Mouse (Mus musculus): ENCODE measurements around the gene Grik4. TPM values are rescaled to one million over a fixed set of nuclear protein-coding genes. Genes with fewer than 3 reads are reported as not detected.

The Grik4 gene
- polyA plus RNA-seq, 2 experiments = 0.19 to 0.38 TPM

- Histone ChIP-seq H3K27me3 (ENCODE audit: control insufficient read depth, insufficient read depth, low read length) (no peaks in the 10 kb centered on the region), H3K9me3 (ENCODE audit: control insufficient read depth, low read length) (no peaks in the 10 kb centered on the region), H3K27ac (no peak overlapping the region), H3K4me3 (ENCODE audit: insufficient read depth in 1 of 2, low read depth in 2 of 2, low read length in 2 of 2) (no peak overlapping the region), H3K4me2 (ENCODE audit: low read depth) (no peak overlapping the region), H3K36me3 (replicated peaks; ENCODE audit: control insufficient read depth, insufficient read depth, low read depth) (no peaks in the 10 kb centered on the region), H3K4me1 (replicated peaks; ENCODE audit: control insufficient read depth in 2 of 2, insufficient read depth in 2 of 2, low read length in 1 of 2) (no peaks in the 10 kb centered on the region), H3K9ac (replicated peaks) (no peak overlapping the region)
- no peak for DNase-seq (ENCODE audit: low read depth in 3 of 3, low spot score in 3 of 3)
- WGBS (ENCODE audit: insufficient replicate concordance) = 60% methylated on average over 6 of the region's 6 CpGs
- ATAC-seq (ENCODE audit: insufficient read depth) = no peak
- TF ChIP-seq CTCF (IDR thresholded peaks at IDR 0.05; ENCODE audit: low read depth) (no peak), EP300 (IDR thresholded peaks at IDR 0.05; ENCODE audit: low read depth) (no peak)
Measured at GRCm38 (mm10) chr9:42926564-42926963, 17.7 kb downstream of the Grik4 start.

- ATAC-seq (ENCODE audit: insufficient read depth) = no peak
- no peaks in the 10 kb centered on the region for H3K36me3 ChIP-seq (replicated peaks; ENCODE audit: control insufficient read depth, insufficient read depth, low read depth)
- H3K9me3 ChIP-seq (ENCODE audit: control insufficient read depth, low read length) = no peaks in the 10 kb centered on the region
- no peak overlapping the region for H3K9ac ChIP-seq (replicated peaks)
- H3K27ac ChIP-seq = no peak overlapping the region
- DNase-seq (ENCODE audit: low read depth in 3 of 3, low spot score in 3 of 3) = no peak
- TF ChIP-seq CTCF (IDR thresholded peaks at IDR 0.05; ENCODE audit: low read depth) = no peak
- TF ChIP-seq EP300 (IDR thresholded peaks at IDR 0.05; ENCODE audit: low read depth) = no peak
- H3K4me1 ChIP-seq (replicated peaks; ENCODE audit: control insufficient read depth in 2 of 2, insufficient read depth in 2 of 2, low read length in 1 of 2) = no peaks in the 10 kb centered on the region
- WGBS (ENCODE audit: insufficient replicate concordance) = 69% methylated on average over 4 of the region's 4 CpGs
- no peaks in the 10 kb centered on the region for H3K27me3 ChIP-seq (ENCODE audit: control insufficient read depth, insufficient read depth, low read length)
- no peak overlapping the region for H3K4me3 ChIP-seq (ENCODE audit: insufficient read depth in 1 of 2, low read depth in 2 of 2, low read length in 2 of 2)
- H3K4me2 ChIP-seq (ENCODE audit: low read depth) = no peak overlapping the region
Measured at GRCm38 (mm10) chr9:42921830-42922229, 22.5 kb downstream of the Grik4 start.

GRCm38 (mm10) chr9:42920190-42920589 lies 24.1 kb downstream of the Grik4 start:
- WGBS (ENCODE audit: insufficient replicate concordance) = 43% methylated on average over 7 of the region's 7 CpGs
- Histone ChIP-seq H3K27ac (no peak overlapping the region), H3K9me3 (ENCODE audit: control insufficient read depth, low read length) (no peaks in the 10 kb centered on the region), H3K36me3 (replicated peaks; ENCODE audit: control insufficient read depth, insufficient read depth, low read depth) (no peaks in the 10 kb centered on the region), H3K4me3 (ENCODE audit: insufficient read depth in 1 of 2, low read depth in 2 of 2, low read length in 2 of 2) (no peak overlapping the region), H3K4me1 (replicated peaks; ENCODE audit: control insufficient read depth in 2 of 2, insufficient read depth in 2 of 2, low read length in 1 of 2) (no peaks in the 10 kb centered on the region), H3K4me2 (ENCODE audit: low read depth) (no peak overlapping the region), H3K27me3 (ENCODE audit: control insufficient read depth, insufficient read depth, low read length) (no peaks in the 10 kb centered on the region), H3K9ac (replicated peaks) (no peak overlapping the region)
- ATAC-seq (ENCODE audit: insufficient read depth) (no peak), DNase-seq (ENCODE audit: low read depth in 3 of 3, low spot score in 3 of 3) (no peak)
- TF ChIP-seq CTCF (IDR thresholded peaks at IDR 0.05; ENCODE audit: low read depth) (no peak; the same call in 1 of the 2 replicates), EP300 (IDR thresholded peaks at IDR 0.05; ENCODE audit: low read depth) (no peak)

DNA sequence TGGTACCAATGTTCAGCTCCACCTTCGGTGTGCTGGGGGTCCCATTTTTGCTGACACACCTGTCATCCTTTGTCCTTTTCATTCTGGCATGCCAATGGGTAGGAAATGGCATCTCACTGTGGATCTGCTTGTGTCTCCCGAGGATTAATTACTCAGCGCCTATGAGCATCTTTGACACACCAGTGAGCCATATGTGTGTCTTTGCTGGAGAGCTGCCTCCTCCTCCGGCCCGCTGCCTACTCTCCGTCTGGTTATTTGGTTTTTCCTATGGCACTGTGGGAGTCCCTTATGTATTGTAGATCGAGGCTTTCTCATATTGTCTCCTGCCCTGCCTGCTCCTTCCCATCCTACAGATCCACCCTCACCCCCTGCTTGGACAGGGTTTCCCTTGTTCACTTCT lies 26.4 kb downstream of the Grik4 start:
- Histone ChIP-seq H3K27ac (no peak overlapping the region), H3K4me1 (replicated peaks; ENCODE audit: control insufficient read depth in 2 of 2, insufficient read depth in 2 of 2, low read length in 1 of 2) (no peaks in the 10 kb centered on the region), H3K9me3 (ENCODE audit: control insufficient read depth, low read length) (no peaks in the 10 kb centered on the region), H3K4me2 (ENCODE audit: low read depth) (no peak overlapping the region), H3K36me3 (replicated peaks; ENCODE audit: control insufficient read depth, insufficient read depth, low read depth) (no peaks in the 10 kb centered on the region), H3K27me3 (ENCODE audit: control insufficient read depth, insufficient read depth, low read length) (no peaks in the 10 kb centered on the region), H3K9ac (replicated peaks) (no peak overlapping the region), H3K4me3 (ENCODE audit: insufficient read depth in 1 of 2, low read depth in 2 of 2, low read length in 2 of 2) (no peak overlapping the region)
- no peak for DNase-seq (ENCODE audit: low read depth in 3 of 3, low spot score in 3 of 3)
- TF ChIP-seq CTCF (IDR thresholded peaks at IDR 0.05; ENCODE audit: low read depth) = no peak
- no peak for TF ChIP-seq EP300 (IDR thresholded peaks at IDR 0.05; ENCODE audit: low read depth)
- WGBS (ENCODE audit: insufficient replicate concordance) = 59% methylated on average over 7 of the region's 7 CpGs
- ATAC-seq (ENCODE audit: insufficient read depth) = no peak

- Histone ChIP-seq H3K4me3 (ENCODE audit: insufficient read depth in 1 of 2, low read depth in 2 of 2, low read length in 2 of 2) (no peak overlapping the region), H3K27ac (no peak overlapping the region), H3K27me3 (ENCODE audit: control insufficient read depth, insufficient read depth, low read length) (no peaks in the 10 kb centered on the region), H3K9ac (replicated peaks) (no peak overlapping the region), H3K4me1 (replicated peaks; ENCODE audit: control insufficient read depth in 2 of 2, insufficient read depth in 2 of 2, low read length in 1 of 2) (peaks cover 0 to 12% of the 10 kb centered on the region in 2 experiments; a peak in 2 of 4 replicates), H3K9me3 (ENCODE audit: control insufficient read depth, low read length) (no peaks in the 10 kb centered on the region), H3K36me3 (replicated peaks; ENCODE audit: control insufficient read depth, insufficient read depth, low read depth) (no peaks in the 10 kb centered on the region), H3K4me2 (ENCODE audit: low read depth) (no peak overlapping the region)
- ATAC-seq (ENCODE audit: insufficient read depth) = no peak
- DNase-seq (ENCODE audit: low read depth in 3 of 3, low spot score in 3 of 3) = no peak
- WGBS (ENCODE audit: insufficient replicate concordance) = 57% methylated on average over 2 of the region's 2 CpGs
- no peak for TF ChIP-seq EP300 (IDR thresholded peaks at IDR 0.05; ENCODE audit: low read depth)
- no peak for TF ChIP-seq CTCF (IDR thresholded peaks at IDR 0.05; ENCODE audit: low read depth)
Measured at GRCm38 (mm10) chr9:42913201-42913600, 31.1 kb downstream of the Grik4 start.

Data from liver, embryonic 14.5 days (tissue).